Mouse (Mus musculus): ENCODE data around the gene Cul4b. TPM values are rescaled to one million over a fixed set of nuclear protein-coding genes. Genes with fewer than 3 reads are reported as not detected.
A peak's percentile ranks its signal among the peaks of the same experiment; 100 is the strongest.
"Not testable (repeated sequence)": the region's sequence is repeated elsewhere in the genome, so short reads cannot be mapped to it uniquely, and the experiment has no call there.

Cul4b gene
- polyA plus RNA-seq, 1 experiment from 2014 or later: 63.0 TPM

DNA sequence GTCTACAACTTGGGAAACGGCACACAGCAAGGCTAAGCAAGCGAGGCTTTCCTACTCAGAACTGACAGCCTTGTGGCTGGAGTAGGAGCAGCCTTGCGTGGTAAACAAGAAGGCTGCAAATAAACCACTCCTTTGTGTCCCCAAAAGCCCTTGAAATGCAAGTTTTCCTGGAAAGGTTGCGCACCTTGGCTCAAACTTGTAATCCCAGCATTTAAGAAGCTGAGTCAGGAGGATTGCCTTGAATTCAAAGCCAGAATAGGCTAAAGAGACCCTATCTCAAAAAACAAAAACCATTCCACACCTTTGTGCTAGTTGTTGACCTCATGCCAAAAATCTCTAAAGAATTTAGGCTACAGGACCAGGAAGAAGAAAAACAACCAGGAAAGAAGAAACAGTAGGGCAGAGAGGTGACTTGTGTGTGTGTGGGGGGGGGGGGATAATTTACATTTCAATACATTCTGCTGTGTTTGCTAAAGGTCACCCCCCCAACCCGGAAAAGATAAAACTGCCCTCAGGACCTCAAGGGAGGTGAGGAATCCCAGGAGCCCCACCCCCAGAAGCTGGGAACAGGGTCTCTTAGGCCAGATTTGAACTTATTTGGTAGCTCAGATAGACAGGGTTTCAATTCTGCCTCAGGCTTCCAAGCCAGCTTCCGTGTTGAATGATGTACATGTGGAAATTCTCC lies 9.3 kb downstream of the Cul4b start:
- no peaks in the 10 kb centered on the region for H3K36me3 ChIP-seq (ENCODE audit: control insufficient read depth, insufficient read depth, low read length)
- H3K27ac ChIP-seq (replicated peaks; ENCODE audit: low read depth, low read length): no peak overlapping the region
- no peak overlapping the region for H3K4me3 ChIP-seq (ENCODE audit: low read depth, low read length)
- ATAC-seq (ENCODE audit: insufficient number of reproducible peaks, low FRiP score, low TSS enrichment, low read depth): no peak
- WGBS: 73% methylated on average over 6 of the region's 6 CpGs
- H3K4me2 ChIP-seq (ENCODE audit: low read depth, severe bottlenecking): no peak overlapping the region
- no peaks in the 10 kb centered on the region for H3K27me3 ChIP-seq (ENCODE audit: control insufficient read depth, insufficient read depth, low read length)
- no peak for DNase-seq (ENCODE audit: low spot score)
- no peaks in the 10 kb centered on the region for H3K4me1 ChIP-seq (ENCODE audit: control insufficient read depth, insufficient read depth, low read length)
- H3K9me3 ChIP-seq (ENCODE audit: control insufficient read depth, low read length): no peaks in the 10 kb centered on the region
- no peak overlapping the region for H3K9ac ChIP-seq (ENCODE audit: low read length)

DNA sequence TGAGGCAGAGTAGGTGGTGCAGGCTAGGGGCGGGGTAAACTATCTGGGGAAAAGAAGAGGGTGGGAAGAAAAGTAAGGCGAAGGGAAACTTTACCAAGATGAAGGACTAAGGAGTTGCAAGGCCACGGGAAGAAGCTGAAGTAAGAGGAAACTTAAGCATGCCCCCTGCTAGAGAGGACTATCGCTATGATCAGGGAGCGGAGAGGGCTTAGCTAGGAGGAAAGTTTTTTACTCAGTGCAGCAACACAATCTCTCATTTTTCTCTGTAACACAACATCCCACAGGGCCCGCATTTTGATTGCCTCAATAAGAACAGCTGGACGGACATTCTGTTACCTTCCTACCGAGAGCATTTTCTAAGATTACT lies 10.8 kb downstream of the Cul4b start:
- H3K4me2 ChIP-seq (ENCODE audit: low read depth, severe bottlenecking): peak overlapping the region; percentile 38
- DNase-seq (ENCODE audit: low spot score) (no peak), ATAC-seq (ENCODE audit: insufficient number of reproducible peaks, low FRiP score, low TSS enrichment, low read depth) (no peak)
- H3K9ac ChIP-seq (ENCODE audit: low read length): peak overlapping the region; percentile 54
- no peaks in the 10 kb centered on the region for H3K36me3 ChIP-seq (ENCODE audit: control insufficient read depth, insufficient read depth, low read length)
- 17% methylated on average over 8 of the region's 8 CpGs for WGBS
- no peaks in the 10 kb centered on the region for H3K27me3 ChIP-seq (ENCODE audit: control insufficient read depth, insufficient read depth, low read length)
- peak overlapping the region; percentile 62; the same call in 1 of the 2 replicates for H3K27ac ChIP-seq (replicated peaks; ENCODE audit: low read depth, low read length)
- H3K9me3 ChIP-seq (ENCODE audit: control insufficient read depth, low read length): no peaks in the 10 kb centered on the region
- no peaks in the 10 kb centered on the region for H3K4me1 ChIP-seq (ENCODE audit: control insufficient read depth, insufficient read depth, low read length)
- peak overlapping the region; percentile 25 for H3K4me3 ChIP-seq (ENCODE audit: low read depth, low read length)

DNA sequence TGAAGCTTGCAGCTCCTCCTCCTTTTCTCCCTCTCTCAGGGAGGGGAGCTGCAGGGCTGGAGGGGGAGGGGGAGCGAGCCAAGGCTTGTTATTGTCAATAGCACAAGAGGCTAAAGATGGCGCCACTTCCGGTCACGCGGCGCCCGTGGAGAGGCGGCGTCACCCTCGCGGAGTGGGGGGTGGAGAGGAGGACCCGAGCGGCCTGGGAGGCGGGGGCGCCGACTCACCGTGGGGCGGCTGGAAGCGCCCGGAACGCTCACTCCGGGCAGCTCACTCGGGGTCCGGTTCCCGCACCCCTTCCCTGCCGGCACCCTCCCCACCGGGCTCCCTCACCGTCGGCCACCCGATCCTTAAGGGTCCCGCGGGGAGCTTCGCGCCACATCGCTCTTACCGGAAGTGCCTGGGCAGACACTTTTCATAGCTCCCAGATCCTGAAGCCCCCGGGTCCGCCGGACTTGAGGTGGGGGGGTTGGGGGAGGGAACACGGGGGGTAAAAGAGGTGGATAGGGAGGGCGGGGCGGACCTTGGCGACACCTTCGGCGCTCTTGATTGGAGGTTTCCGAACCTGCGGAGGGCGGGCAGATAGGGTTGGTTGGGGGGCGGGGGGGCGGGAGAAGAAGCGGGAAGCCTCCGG lies 11.3 kb downstream of the Cul4b start:
- H3K9ac ChIP-seq (ENCODE audit: low read length): peak overlapping the region; percentile 67
- H3K4me2 ChIP-seq (ENCODE audit: low read depth, severe bottlenecking): peak overlapping the region; percentile 55
- 25% methylated on average over 39 of the region's 52 CpGs for WGBS
- no peaks in the 10 kb centered on the region for H3K9me3 ChIP-seq (ENCODE audit: control insufficient read depth, low read length)
- DNase-seq (ENCODE audit: low spot score) (peak; percentile 88), ATAC-seq (ENCODE audit: insufficient number of reproducible peaks, low FRiP score, low TSS enrichment, low read depth) (peak; percentile 93)
- H3K4me3 ChIP-seq (ENCODE audit: low read depth, low read length): peak overlapping the region; percentile 32
- peak overlapping the region; percentile 86 for H3K27ac ChIP-seq (replicated peaks; ENCODE audit: low read depth, low read length)
- no peaks in the 10 kb centered on the region for H3K4me1 ChIP-seq (ENCODE audit: control insufficient read depth, insufficient read depth, low read length)
- no peaks in the 10 kb centered on the region for H3K27me3 ChIP-seq (ENCODE audit: control insufficient read depth, insufficient read depth, low read length)
- no peaks in the 10 kb centered on the region for H3K36me3 ChIP-seq (ENCODE audit: control insufficient read depth, insufficient read depth, low read length)

DNA sequence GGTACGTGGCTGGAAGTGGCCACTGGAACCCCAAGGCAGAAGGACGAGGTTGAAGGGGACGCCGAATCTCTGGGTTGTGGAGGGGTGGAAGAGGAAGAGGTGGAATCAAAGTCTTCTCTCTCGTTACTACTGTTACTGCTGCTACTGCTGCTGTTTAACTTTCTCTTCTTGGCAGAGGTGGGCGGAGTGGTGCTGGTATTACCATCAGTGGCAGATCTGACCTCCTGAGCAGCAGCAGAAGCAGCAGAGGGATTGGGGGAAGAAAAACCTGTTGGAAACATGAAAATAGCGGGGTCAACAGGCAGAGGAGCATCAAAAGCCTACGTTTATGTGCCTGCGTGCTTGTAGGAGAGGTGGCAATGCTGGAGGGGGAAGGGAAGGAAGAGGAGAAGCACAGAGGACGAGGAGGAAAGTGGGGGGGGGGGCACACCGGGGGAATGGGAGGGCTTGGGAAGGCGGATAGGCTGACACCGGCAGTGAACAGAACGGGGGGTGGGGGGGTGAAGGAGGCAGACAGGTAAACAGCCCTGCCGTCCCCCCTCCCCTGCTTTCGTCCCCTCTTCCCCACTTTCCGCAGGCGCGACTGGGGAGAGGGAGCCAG lies 12.0 kb downstream of the Cul4b start:
- no peaks in the 10 kb centered on the region for H3K4me1 ChIP-seq (ENCODE audit: control insufficient read depth, insufficient read depth, low read length)
- DNase-seq (ENCODE audit: low spot score): no peak
- peak overlapping the region; percentile 55 for H3K4me2 ChIP-seq (ENCODE audit: low read depth, severe bottlenecking)
- peak; percentile 5; the same call in 1 of the 2 replicates for ATAC-seq (ENCODE audit: insufficient number of reproducible peaks, low FRiP score, low TSS enrichment, low read depth)
- peak overlapping the region; percentile 67 for H3K9ac ChIP-seq (ENCODE audit: low read length)
- no peaks in the 10 kb centered on the region for H3K27me3 ChIP-seq (ENCODE audit: control insufficient read depth, insufficient read depth, low read length)
- peak overlapping the region; percentile 32 for H3K4me3 ChIP-seq (ENCODE audit: low read depth, low read length)
- no peaks in the 10 kb centered on the region for H3K36me3 ChIP-seq (ENCODE audit: control insufficient read depth, insufficient read depth, low read length)
- WGBS: 18% methylated on average over 15 of the region's 19 CpGs
- H3K27ac ChIP-seq (replicated peaks; ENCODE audit: low read depth, low read length): peak overlapping the region; percentile 86
- no peaks in the 10 kb centered on the region for H3K9me3 ChIP-seq (ENCODE audit: control insufficient read depth, low read length)

DNA sequence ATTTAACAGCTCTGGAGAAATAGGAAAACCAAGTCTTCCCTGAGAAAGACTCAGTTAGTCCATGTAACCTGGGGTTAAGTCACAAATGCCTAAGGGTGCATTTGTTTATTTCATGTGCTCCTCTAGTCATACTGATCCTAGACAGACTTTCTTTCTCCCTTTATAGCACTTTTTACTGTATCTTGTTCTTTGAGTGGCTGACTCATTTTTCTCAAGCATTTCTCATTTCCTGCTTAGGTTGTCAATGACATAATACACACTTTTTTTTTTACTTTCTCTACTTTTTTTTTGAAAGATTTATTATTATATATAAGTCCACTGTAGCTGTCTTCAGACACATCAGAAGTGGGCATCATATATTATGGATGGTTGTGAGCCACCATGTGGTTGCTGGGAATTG lies 22.7 kb downstream of the Cul4b start:
- Histone ChIP-seq H3K9me3 (ENCODE audit: control insufficient read depth, low read length) (no peaks in the 10 kb centered on the region), H3K27me3 (ENCODE audit: control insufficient read depth, insufficient read depth, low read length) (no peaks in the 10 kb centered on the region), H3K27ac (replicated peaks; ENCODE audit: low read depth, low read length) (no peak overlapping the region), H3K36me3 (ENCODE audit: control insufficient read depth, insufficient read depth, low read length) (no peaks in the 10 kb centered on the region), H3K4me2 (ENCODE audit: low read depth, severe bottlenecking) (no peak overlapping the region), H3K4me1 (ENCODE audit: control insufficient read depth, insufficient read depth, low read length) (no peaks in the 10 kb centered on the region), H3K9ac (ENCODE audit: low read length) (no peak overlapping the region), H3K4me3 (ENCODE audit: low read depth, low read length) (no peak overlapping the region)
- ATAC-seq (ENCODE audit: insufficient number of reproducible peaks, low FRiP score, low TSS enrichment, low read depth) (no peak), DNase-seq (ENCODE audit: low spot score) (no peak)

DNA sequence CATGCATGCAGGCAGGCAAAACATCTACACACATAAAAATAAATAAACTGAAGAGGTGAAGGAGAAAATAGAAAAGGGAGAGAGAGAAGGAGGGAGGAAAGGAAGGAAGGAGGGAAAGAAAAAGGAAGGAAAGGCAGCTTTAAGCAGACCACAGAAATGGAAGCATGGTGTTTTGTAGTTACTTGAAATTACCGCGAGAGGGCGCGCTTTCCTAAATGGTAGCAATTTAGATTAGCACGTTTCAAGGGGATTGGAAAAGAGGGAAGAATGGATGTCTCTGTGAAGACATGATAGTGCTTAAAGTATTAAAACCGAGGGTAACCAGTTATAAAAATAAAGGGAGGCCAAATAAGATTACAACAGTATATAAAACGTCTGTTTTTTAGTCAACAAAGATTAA lies 61.4 kb downstream of the Cul4b start:
- no peak overlapping the region for H3K4me2 ChIP-seq (ENCODE audit: low read depth, severe bottlenecking)
- no peaks in the 10 kb centered on the region for H3K9me3 ChIP-seq (ENCODE audit: control insufficient read depth, low read length)
- H3K9ac ChIP-seq (ENCODE audit: low read length): no peak overlapping the region
- no peak overlapping the region for H3K4me3 ChIP-seq (ENCODE audit: low read depth, low read length)
- no peaks in the 10 kb centered on the region for H3K36me3 ChIP-seq (ENCODE audit: control insufficient read depth, insufficient read depth, low read length)
- WGBS: 3% methylated on average over 7 of the region's 7 CpGs
- no peaks in the 10 kb centered on the region for H3K27me3 ChIP-seq (ENCODE audit: control insufficient read depth, insufficient read depth, low read length)
- no peak for ATAC-seq (ENCODE audit: insufficient number of reproducible peaks, low FRiP score, low TSS enrichment, low read depth)
- no peaks in the 10 kb centered on the region for H3K4me1 ChIP-seq (ENCODE audit: control insufficient read depth, insufficient read depth, low read length)
- H3K27ac ChIP-seq (replicated peaks; ENCODE audit: low read depth, low read length): no peak overlapping the region
- DNase-seq (ENCODE audit: low spot score): peak; percentile 49

DNA sequence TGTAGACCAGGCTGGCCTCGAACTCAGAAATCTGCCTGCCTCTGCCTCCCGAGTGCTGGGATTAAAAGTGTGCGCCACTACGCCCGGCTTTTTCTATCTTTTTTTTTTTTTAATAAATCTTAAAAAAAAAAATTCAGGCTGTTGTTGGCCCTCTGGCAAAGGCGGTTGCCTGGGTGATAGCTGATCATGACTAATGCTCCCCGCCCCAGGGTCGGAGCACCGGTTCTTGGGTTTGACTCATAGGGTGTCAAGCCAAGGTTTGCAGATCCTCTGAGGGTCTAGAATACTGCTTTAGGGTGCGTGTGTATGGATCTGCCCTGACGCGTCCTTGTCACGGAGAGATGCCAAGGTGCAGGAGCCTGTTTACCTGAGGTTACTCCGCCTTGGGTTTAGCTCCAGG lies 71.2 kb downstream of the Cul4b start:
- Histone ChIP-seq H3K4me2 (ENCODE audit: low read depth, severe bottlenecking) (no peak overlapping the region), H3K27me3 (ENCODE audit: control insufficient read depth, insufficient read depth, low read length) (no peaks in the 10 kb centered on the region), H3K27ac (replicated peaks; ENCODE audit: low read depth, low read length) (no peak overlapping the region), H3K36me3 (ENCODE audit: control insufficient read depth, insufficient read depth, low read length) (no peaks in the 10 kb centered on the region), H3K9ac (ENCODE audit: low read length) (no peak overlapping the region), H3K4me1 (ENCODE audit: control insufficient read depth, insufficient read depth, low read length) (no peaks in the 10 kb centered on the region), H3K4me3 (ENCODE audit: low read depth, low read length) (no peak overlapping the region), H3K9me3 (ENCODE audit: control insufficient read depth, low read length) (no peaks in the 10 kb centered on the region)
- no peak for DNase-seq (ENCODE audit: low spot score)
- ATAC-seq (ENCODE audit: insufficient number of reproducible peaks, low FRiP score, low TSS enrichment, low read depth): no peak
- WGBS: 93% methylated on average over 13 of the region's 14 CpGs

DNA sequence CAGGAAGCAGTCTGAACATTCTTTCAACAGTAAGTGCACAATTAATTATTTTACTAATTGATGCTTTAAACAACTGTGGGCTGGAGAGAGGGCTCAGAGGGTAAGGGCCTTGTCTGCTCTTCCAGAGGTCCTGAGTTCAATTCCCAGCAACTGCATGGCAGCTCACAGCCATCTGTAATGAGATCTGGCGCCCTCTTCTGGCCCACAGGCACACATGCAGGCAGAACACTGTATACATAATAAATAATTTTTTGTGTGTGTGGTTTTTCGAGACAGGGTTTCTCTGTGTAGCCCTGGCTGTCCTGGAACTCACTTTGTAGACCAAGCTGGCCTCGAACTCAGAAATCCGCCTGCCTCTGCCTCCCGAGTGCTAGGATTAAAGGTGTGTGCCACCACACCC lies 73.8 kb downstream of the Cul4b start:
- 68% methylated on average over 5 of the region's 5 CpGs for WGBS
- not testable (repeated sequence) for H3K27me3 ChIP-seq (ENCODE audit: control insufficient read depth, insufficient read depth, low read length); H3K9me3 ChIP-seq (ENCODE audit: control insufficient read depth, low read length); DNase-seq (ENCODE audit: low spot score); H3K36me3 ChIP-seq (ENCODE audit: control insufficient read depth, insufficient read depth, low read length); H3K4me2 ChIP-seq (ENCODE audit: low read depth, severe bottlenecking); H3K9ac ChIP-seq (ENCODE audit: low read length); H3K4me1 ChIP-seq (ENCODE audit: control insufficient read depth, insufficient read depth, low read length); ATAC-seq (ENCODE audit: insufficient number of reproducible peaks, low FRiP score, low TSS enrichment, low read depth); H3K4me3 ChIP-seq (ENCODE audit: low read depth, low read length); H3K27ac ChIP-seq (replicated peaks; ENCODE audit: low read depth, low read length)

All from limb, embryonic 11.5 days (tissue).